Comparison of ENCODE assay signal across 8 mouse cellular contexts in genomic region chr1:42629465-42630261, GRCm38 (mm10).
DNase-seq lines count a peak whose midpoint lies in the region; ATAC-seq and TF ChIP-seq lines count a peak whose summit lies in the region.

No protein-coding gene starts in this region.

- peak overlapping the region; percentile 33 for H3K4me2 ChIP-seq in forebrain, embryonic 13.5 days
- H3K4me2 ChIP-seq in kidney, postnatal 0 days (ENCODE audit: low read length): peak overlapping the region; percentile 31
- peak overlapping the region; percentile 32 for H3K4me2 ChIP-seq in midbrain, embryonic 16.5 days (ENCODE audit: low read length)
- no peak overlapping the region for H3K4me2 ChIP-seq in liver, embryonic 11.5 days

- no peak for TF ChIP-seq CTCF in kidney, postnatal 0 days (IDR thresholded peaks at IDR 0.05; ENCODE audit: low read depth)

- no peak overlapping the region for H3K4me3 ChIP-seq in forebrain, embryonic 13.5 days
- H3K4me3 ChIP-seq in kidney, postnatal 0 days (replicated peaks; ENCODE audit: low read depth, low read length): no peak overlapping the region
- H3K4me3 ChIP-seq in midbrain, embryonic 16.5 days (ENCODE audit: low read depth, low read length): no peak overlapping the region
- H3K4me3 ChIP-seq in liver, embryonic 11.5 days (ENCODE audit: low read depth, low read length): no peak overlapping the region

- peaks cover 3% of the 10 kb centered on the region; the same call in 1 of the 2 replicates for H3K36me3 ChIP-seq in forebrain, embryonic 13.5 days (ENCODE audit: poor library complexity, severe bottlenecking)
- no peaks in the 10 kb centered on the region for H3K36me3 ChIP-seq in kidney, postnatal 0 days (ENCODE audit: insufficient read depth, low read length)
- no peaks in the 10 kb centered on the region for H3K36me3 ChIP-seq in midbrain, embryonic 16.5 days (ENCODE audit: control insufficient read depth, insufficient read depth, low read length)
- H3K36me3 ChIP-seq in liver, embryonic 11.5 days (ENCODE audit: control insufficient read depth, insufficient read depth, low read length): no peaks in the 10 kb centered on the region

- H3K27ac ChIP-seq in forebrain, embryonic 13.5 days: no peak overlapping the region
- no peak overlapping the region for H3K27ac ChIP-seq in kidney, postnatal 0 days
- no peak overlapping the region for H3K27ac ChIP-seq in midbrain, embryonic 16.5 days (ENCODE audit: low read length)
- H3K27ac ChIP-seq in liver, embryonic 11.5 days (ENCODE audit: low read depth, low read length): no peak overlapping the region

- H3K9ac ChIP-seq in forebrain, embryonic 13.5 days: no peak overlapping the region
- H3K9ac ChIP-seq in kidney, postnatal 0 days (ENCODE audit: low read depth, low read length): no peak overlapping the region
- H3K9ac ChIP-seq in midbrain, embryonic 16.5 days (ENCODE audit: low read depth, low read length): no peak overlapping the region
- no peak overlapping the region for H3K9ac ChIP-seq in liver, embryonic 11.5 days (ENCODE audit: low read depth, low read length)

- no peaks in the 10 kb centered on the region for H3K27me3 ChIP-seq in forebrain, embryonic 13.5 days
- no peaks in the 10 kb centered on the region for H3K27me3 ChIP-seq in kidney, postnatal 0 days (ENCODE audit: insufficient read depth, low read length)
- H3K27me3 ChIP-seq in midbrain, embryonic 16.5 days (ENCODE audit: control insufficient read depth, insufficient read depth, low read depth, low read length): no peaks in the 10 kb centered on the region
- H3K27me3 ChIP-seq in liver, embryonic 11.5 days (replicated peaks; ENCODE audit: control insufficient read depth, insufficient read depth, low read length): no peaks in the 10 kb centered on the region

- no peaks in the 10 kb centered on the region for H3K9me3 ChIP-seq in forebrain, embryonic 13.5 days (replicated peaks)
- no peaks in the 10 kb centered on the region for H3K9me3 ChIP-seq in kidney, postnatal 0 days (replicated peaks; ENCODE audit: low read length)
- H3K9me3 ChIP-seq in midbrain, embryonic 16.5 days (replicated peaks; ENCODE audit: control insufficient read depth, low read length, poor library complexity, severe bottlenecking): no peaks in the 10 kb centered on the region
- no peaks in the 10 kb centered on the region for H3K9me3 ChIP-seq in liver, embryonic 11.5 days (ENCODE audit: control insufficient read depth, low read length)

- H3K4me1 ChIP-seq in forebrain, embryonic 13.5 days: peaks cover 42% of the 10 kb centered on the region
- 0 out of 2 replicates have a peak, but pooled peaks cover 5% of the 10 kb centered on the region for H3K4me1 ChIP-seq in kidney, postnatal 0 days (replicated peaks; ENCODE audit: insufficient read depth, low read length)
- peaks cover 9% of the 10 kb centered on the region for H3K4me1 ChIP-seq in midbrain, embryonic 16.5 days (ENCODE audit: control insufficient read depth, insufficient read depth, low read length)
- no peaks in the 10 kb centered on the region for H3K4me1 ChIP-seq in liver, embryonic 11.5 days (replicated peaks; ENCODE audit: control insufficient read depth, insufficient read depth, low read length)

- peak; percentile 52 for ATAC-seq in forebrain, embryonic 13.5 days
- peak; percentile 49 for ATAC-seq in kidney, postnatal 0 days (replicated peaks; ENCODE audit: low FRiP score, low read depth)
- ATAC-seq in midbrain, embryonic 16.5 days: peak; percentile 20; the same call in 1 of the 2 replicates
- ATAC-seq in liver, embryonic 11.5 days (replicated peaks; ENCODE audit: low FRiP score): no peak

- DNase-seq in cerebellum, postnatal 25 days: peak; percentile 11 to 22
- no peak for DNase-seq in cerebellum, adult 9-10 months
- peak; percentile 72 for DNase-seq in kidney, postnatal 0 days (ENCODE audit: low spot score)
- no peak for DNase-seq in thymus, adult 18-20 months
- no peak for DNase-seq in spleen, adult 18-20 months
- no peak for DNase-seq in liver, embryonic 11.5 days (ENCODE audit: low spot score)

- 19% methylated on average over 14 of the region's 14 CpGs for WGBS in forebrain, embryonic 13.5 days
- 27% methylated on average over 14 of the region's 14 CpGs for WGBS in kidney, postnatal 0 days
- 22% methylated on average over 14 of the region's 14 CpGs for WGBS in midbrain, embryonic 16.5 days
- 48% methylated on average over 14 of the region's 14 CpGs for WGBS in liver, embryonic 11.5 days

Comparison
In these comparisons a context has a peak if more than half of its experiments do, and no peak if none do; other contexts are left out.
1. DNase-seq: peak in cerebellum, postnatal 25 days (2 of 2) and kidney, postnatal 0 days (single experiment); none in cerebellum, adult 9-10 months (single experiment), thymus, adult 18-20 months (0 of 2), spleen, adult 18-20 months (0 of 2) and liver, embryonic 11.5 days (single experiment).